Mouse (Mus musculus): Measurements from ENCODE around the gene Ttf2. TPM values are rescaled to one million over a fixed set of nuclear protein-coding genes. Genes with fewer than 3 reads are reported as not detected.

Gene Ttf2
- polyA plus RNA-seq, 2 experiments from 2014 or later: 12.8 to 19.0 TPM

- no peak for ATAC-seq
Measured at GRCm38 (mm10) chr3:100911026-100911425, 58.4 kb downstream of the Ttf2 start.

GRCm38 (mm10) chr3:100910621-100911020, 58.8 kb downstream of the Ttf2 start:
- ATAC-seq: no peak

GRCm38 (mm10) chr3:100908594-100908993, 60.9 kb downstream of the Ttf2 start:
- no peak for ATAC-seq

GRCm38 (mm10) chr3:100906916-100907315, 62.5 kb downstream of the Ttf2 start:
- no peak for ATAC-seq

GRCm38 (mm10) chr3:100906128-100906527, 63.3 kb downstream of the Ttf2 start:
- no peak for ATAC-seq

GRCm38 (mm10) chr3:100895500-100895899, 74.0 kb downstream of the Ttf2 start:
- no peak for ATAC-seq

- no peak for ATAC-seq
Measured at GRCm38 (mm10) chr3:100892383-100893335, 76.8 kb downstream of the Ttf2 start.

- ATAC-seq: no peak
Measured at GRCm38 (mm10) chr3:100890406-100890805, 79.1 kb downstream of the Ttf2 start.

- ATAC-seq: no peak
Measured at GRCm38 (mm10) chr3:100889234-100889633, 80.2 kb downstream of the Ttf2 start.

Other genes starting within 250 kb of the Ttf2 start
- gene Vtcn1, start 144.2 kb downstream of the Ttf2 start, polyA plus RNA-seq (2017; shearing (Covaris generic)): not detected
- 1 to 10 TPM in 1 of 2 experiments, under 1 TPM in 1; 0.91 to 2.2 TPM for gene Trim45, start 47.5 kb downstream of the Ttf2 start, polyA plus RNA-seq (2017; shearing (Covaris generic))
- 10 to 100 TPM; 19.4 to 43.3 TPM for gene Cd101, start 59.9 kb upstream of the Ttf2 start, polyA plus RNA-seq (2017; shearing (Covaris generic))
- gene Ptgfrn, start 140.6 kb upstream of the Ttf2 start, polyA plus RNA-seq (2017; shearing (Covaris generic)): 1 to 10 TPM in 1 of 2 experiments, under 1 TPM in 1; 0.73 to 1.0 TPM

All from CD4-positive, CD25-positive, alpha-beta regulatory T cell, adult 4 months (primary cell).